Mouse (Mus musculus): ENCODE data around the gene Gm1604a.
"Not testable (repeated sequence)": the region's sequence is repeated elsewhere in the genome, so short reads cannot be mapped to it uniquely, and the experiment has no call there.

The Gm1604a gene

DNA sequence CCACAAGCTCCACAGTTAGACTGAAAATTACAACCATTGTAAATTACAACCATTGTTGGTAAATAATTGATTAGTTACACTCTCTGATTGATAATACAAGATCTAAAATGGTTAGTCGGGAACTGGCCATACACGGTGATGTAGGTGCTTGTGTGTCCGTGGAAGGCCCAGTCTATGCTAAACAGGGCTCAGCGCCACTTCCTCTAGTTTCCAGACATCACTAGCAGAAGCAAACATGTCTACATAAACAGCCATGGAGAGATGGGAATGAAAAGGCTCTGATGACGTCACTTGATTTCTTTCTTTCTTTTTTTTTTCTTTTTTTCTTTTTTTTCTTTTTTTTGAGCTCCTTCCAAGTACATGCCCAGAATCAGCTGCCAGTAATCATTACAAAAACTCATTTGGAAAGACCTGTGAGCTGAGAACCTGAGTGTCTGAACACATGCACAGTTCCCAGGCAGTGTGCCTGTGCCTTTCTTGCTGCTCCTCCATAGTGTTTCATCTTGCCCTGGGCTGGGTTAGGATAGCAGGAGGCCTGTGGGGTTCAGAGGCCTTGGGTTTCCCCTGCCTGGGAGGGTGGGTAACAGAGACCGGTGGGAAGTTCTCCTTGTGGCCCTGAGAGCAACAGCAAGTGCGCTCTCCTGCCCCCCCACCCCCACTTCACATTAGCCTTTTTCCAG lies 44.3 kb downstream of the Gm1604a start:
- DNase-seq: not testable (repeated sequence)

DNA sequence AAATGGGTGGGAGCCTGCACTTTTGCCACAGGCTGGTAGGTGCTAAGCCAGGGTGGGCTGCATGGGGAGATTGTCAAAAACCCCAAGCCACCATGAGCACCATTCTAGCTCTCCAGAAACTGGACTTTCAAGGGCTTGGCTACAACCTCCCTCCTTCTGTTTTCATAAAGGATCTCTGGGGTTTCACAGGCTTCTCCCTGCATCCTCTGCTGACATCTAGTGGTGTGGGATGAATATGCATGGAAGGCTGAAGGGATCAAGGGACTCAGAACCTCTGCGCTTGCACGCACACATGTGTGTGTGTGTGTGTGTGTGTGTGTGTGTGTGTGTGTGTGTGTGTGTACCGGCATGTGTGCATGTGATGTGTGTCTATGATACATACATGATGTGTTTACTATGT lies 49.1 kb downstream of the Gm1604a start:
- peak; percentile 35 to 46 for DNase-seq

DNA sequence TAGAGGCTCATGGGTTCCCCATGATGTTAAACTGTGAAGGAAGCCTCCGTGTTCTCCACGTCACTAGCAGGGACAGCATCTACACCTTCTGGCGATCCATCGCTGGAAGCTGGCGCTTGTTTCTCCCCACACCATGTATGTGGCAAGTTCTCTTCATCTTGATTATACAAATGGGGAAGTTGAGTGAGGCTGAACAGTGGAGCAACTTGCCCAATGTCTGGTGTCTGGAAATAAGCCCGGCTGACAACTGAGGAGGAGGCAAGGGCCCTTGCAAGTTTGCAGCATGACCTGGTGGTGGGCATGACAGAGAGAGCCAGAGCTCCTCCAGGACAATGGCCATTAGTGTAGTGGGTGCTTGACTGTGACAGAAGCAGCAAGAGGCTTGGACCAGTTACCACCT lies 50.2 kb downstream of the Gm1604a start:
- not testable (repeated sequence) for DNase-seq

DNA sequence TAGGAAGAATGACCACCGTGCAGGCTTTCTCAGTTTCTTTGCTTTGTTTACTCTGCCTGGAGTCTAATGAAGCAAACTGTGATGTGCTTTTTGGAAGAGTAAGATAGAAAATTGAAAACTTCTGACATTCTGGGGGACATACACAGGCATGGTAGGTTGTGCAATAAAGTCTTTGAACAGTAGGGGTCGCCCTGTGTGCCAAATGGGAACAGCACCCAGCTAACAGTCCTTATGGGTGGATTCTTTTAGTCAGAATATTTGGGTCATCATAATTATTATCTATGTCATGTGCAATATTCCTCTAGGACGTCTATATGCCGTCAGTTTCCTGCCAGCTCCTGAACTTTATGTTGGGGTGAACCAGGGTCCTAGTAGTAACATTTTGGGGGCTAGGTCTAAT lies 54.2 kb downstream of the Gm1604a start:
- peak; percentile 44 to 63 for DNase-seq

DNA sequence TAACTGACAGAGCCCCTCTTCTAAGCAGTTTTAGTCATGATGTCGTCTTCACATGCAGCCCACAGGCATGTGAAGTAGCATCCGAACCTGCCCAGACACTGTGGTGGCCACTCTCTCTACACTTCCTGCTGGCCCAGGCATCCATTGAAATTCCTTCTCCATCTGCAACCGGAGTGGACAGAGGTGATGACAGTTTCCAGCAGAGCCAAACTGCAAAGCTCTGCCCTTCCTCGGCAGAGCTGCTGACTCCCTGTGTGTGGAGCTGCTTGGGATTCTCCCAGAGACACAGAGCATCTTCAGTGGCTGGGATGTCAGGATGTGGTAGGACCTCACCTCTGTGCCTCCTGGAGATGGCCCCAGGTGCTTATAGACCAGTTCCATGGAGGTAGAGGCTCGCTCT lies 59.2 kb downstream of the Gm1604a start:
- DNase-seq: not testable (repeated sequence)

DNA sequence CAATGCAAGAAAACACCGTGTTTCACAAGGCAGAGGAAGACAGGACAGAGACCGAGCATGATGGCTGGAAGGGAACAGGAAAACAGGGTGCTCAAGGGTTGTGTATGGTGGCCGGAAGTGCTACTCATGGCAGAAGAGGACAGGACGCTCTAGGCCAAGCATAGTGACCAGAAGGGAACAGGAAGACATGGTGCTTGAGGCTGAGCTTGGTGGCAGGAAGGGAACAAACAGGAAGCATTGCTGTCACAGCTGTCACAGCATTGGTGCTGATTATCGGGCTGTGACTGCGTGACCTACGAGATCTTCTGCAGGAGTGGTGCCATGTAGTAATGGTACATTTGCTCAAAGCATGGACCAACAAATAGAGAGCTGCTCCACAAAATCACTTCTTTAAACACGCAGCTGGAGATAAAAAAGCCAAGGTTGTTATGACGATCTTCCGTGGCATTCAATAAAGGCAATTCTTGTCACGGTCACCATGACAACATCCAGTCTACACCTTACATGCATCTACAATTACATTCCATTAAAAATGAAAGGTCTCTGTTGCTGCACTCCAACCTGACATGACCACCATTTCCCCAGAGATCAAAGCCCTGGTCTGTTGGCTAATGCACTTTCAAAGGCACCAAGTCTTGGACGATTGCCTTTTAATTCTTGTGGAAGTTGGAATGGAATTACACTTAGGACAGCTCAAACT lies 60.3 kb downstream of the Gm1604a start:
- not testable (repeated sequence) for DNase-seq

DNA sequence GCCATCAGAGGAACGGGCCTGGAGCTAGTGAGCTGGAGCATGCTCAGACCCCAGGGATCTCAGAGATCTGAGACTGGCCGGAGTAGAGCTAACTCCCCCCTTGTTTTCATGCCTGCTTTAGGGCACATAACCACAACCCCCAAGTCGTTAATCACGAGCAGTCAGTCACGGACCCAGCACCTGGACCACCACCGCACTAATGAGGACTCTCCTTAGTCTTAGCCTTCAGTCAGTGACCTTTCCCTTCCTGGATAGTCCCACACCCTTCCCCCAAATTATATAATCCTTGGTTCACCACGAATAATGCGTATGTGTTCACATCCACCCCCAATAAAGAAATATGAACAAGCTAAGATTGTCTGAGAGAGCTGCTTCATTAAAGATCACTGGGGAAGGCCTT lies 61.5 kb downstream of the Gm1604a start:
- not testable (repeated sequence) for DNase-seq

DNA sequence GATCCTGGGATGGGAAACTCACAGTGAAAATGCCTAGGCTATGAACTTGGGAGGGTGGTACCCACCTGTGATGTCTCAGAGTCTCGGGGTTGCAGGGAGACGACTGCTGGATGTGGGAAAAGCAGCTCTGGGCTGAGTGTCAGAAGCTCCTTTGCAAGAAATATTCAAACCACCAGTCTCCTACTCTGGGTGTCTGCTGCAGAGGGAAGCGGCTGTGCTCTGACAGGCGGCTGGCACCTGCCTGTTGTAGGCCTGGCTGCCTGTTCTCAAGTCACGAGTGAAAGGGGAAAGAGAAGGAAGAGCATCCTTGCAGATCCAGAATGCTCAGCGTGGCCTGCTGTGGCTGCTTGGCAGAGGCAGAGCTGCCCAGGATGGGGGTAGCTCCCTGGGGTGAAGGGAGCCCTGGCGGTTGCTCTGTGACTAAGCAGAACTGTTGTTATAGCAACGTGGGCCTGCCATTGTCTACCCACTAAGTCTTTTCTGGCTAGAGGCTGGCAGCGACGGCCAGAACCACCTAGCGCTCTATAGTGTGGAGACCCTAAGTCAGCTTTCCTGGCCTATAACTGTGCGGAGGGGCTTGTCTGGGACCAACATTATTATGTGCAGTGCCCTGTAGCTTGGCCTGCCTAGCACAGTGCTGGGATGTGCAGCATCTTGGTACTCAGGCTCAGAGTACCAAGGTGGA lies 72.6 kb downstream of the Gm1604a start:
- not testable (repeated sequence) for DNase-seq

DNA sequence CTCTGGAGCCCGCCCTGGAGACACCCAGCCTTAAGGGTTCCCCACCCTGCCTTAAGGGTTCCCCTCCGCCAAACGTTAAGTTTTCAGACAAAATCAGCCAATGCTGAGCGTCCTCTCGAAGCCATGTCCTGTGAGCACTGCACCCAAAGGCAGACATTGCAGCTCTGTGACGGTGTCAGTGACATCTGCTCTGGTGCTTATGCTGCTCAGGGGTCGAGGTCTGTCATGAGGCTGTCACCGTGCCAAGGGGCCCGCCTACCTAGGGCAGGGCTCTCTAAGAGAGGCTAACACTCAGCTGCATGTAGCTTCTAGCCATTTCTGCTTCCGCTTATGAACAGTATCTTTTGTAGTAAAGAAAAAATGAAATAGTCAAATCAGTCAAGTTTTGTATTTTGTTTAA lies 73.7 kb downstream of the Gm1604a start:
- not testable (repeated sequence) for DNase-seq

DNA sequence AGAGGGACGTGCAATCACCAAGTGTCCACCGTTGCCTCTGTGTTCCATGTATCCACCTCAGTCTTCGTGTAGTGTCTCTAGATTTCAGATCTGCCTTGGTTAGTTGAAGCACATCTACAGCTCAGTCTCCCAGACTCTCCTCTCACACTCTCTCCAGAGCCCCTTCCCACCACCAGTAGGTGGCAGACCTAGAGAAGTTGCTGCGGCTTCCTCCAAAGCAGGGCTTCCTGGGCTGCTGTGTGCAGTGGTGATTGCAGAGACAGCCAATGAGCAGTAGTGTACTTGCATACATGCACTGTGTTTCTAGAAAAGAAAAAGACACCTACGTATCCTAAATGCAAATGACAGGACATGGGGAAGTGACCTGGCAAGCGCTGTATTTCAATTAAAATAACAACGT lies 77.6 kb downstream of the Gm1604a start:
- DNase-seq: not testable (repeated sequence)

DNA sequence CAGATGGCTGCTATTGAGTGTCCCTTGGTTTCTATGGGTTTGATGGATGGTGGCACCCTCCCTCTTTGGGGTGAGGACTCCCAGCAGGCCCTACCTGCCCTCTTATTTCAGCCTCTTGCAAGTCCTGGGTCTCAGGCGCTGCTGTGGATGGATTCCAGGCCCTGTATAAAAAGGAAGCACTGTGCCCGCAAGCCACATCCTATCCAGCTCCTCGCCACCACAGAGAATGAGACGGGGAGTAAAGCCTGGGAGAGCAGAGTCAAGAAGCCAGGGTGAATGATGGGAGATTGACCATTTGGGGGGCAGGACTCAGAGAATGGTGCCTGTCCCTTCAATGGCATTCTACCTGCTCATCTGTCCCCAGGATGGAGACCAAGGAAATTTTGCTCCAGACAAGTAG lies 86.3 kb downstream of the Gm1604a start:
- not testable (repeated sequence) for DNase-seq

DNA sequence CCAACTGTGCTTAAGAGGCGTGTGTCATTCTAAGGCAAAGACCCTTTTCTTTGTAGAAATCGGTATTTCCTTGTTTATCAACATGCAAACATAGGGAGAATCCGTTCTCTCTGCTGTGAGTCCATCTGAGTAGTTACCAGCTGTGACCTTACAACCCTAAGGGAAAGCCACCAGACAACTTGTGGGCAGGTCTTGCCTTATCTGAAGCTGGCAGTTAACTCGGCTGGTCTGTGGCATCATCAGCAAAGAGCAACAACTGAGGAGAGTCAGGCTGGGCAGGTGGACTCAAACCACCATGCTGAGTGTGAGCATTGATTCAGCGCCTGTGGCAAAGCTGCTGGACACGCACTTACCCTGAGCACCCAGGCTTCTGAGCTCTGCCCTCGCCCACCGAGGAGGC lies 90.9 kb downstream of the Gm1604a start:
- DNase-seq: not testable (repeated sequence)

DNA sequence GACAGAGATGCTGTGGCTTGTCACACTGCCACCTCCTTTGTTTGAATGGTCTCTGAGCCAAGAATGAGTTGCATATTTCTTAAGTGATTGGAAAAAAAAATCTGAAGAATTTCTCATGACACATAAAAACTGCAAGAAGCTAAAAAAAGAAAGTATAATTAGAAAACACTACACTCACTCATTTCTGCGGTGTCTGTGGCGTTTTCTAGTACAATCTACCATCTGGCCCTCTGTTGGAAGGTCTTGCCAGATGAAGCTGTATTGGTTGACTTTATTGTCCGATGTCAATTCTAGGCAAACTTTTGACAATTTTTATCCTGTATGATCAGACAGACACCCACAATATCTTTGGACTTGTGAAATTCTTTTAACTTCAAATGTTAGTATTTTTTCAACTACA lies 95.5 kb downstream of the Gm1604a start:
- not testable (repeated sequence) for DNase-seq

DNA sequence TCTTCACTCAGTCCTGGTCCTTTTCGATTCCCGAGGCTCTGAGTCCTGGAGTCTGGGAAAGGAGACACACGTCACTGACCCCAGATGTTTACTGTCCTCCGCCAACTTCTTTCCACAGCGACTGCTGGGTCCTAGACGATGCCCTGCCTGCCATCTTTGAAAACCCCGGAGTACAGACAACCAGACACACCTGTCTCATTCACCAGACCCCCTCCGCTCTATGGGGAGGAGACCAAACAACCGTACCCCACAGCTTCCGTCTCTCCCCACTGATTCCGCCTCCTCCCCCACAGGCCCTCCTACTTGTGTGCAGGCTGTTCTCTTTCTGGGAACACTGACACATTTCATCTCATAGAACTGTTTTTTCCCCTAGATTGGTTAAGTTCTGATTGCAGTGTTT lies 97.2 kb downstream of the Gm1604a start:
- DNase-seq: not testable (repeated sequence)

DNA sequence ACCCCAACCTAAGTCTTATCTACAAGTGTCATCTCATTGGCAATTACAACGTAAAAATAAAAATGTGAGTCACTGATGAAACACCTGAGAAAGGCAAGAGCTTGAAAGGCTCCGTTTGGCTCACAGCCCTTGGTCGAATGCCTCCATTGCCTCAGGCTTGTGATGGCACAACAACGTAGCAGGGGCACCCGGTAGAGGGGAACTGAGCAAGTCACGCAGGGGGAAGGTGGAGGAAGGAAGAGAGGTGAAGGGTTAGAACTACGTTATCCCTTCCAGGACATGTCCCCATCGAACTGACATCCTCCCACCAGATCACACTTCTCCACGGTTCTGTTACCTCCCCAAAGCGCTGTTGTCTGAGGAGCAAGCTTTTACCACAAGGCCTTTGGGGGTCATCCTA lies 101.1 kb downstream of the Gm1604a start:
- DNase-seq: not testable (repeated sequence)

DNA sequence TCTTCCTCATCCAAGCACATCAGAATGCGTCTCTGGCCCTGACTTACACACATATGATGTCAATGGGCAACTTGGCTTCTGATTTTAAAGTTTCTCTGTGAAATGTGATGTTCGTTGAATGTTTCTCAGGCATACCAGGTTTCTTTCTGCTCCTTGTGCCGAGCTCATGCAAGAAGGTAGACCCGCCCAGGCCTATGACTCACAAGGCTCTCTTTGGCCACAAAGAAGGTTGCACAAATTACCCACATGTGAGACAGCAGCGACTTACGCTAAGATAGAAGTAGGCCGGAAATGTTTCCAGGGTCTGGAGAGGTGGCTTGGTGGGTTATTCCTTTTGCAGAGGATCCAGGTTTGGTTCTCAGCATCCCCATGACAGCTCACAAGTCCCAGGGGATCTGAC lies 108.6 kb downstream of the Gm1604a start:
- not testable (repeated sequence) for DNase-seq

DNA sequence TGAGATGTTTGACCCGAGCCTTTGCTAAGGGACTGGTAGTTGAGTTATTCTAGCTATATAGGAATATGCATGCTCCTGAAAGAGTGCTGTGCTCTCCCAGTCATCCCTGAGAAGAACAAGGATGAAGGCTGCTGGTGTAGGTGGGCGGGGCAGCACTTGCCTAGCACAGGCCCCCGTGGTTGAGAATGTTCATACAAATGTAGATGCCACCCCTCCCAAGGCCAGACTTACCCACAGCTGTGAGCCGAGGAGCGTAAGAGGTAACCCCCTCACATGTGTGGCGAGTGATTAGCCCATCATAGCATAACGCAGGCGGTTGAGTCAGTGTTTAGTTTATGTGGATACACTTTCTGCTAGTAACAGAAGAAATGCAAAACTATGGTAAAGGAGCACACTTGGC lies 109.9 kb downstream of the Gm1604a start:
- DNase-seq: not testable (repeated sequence)
